Mouse (Mus musculus) limb, embryonic 10.5 days (tissue): Measurements from ENCODE around the gene Rnf39. TPM values are rescaled to one million over a fixed set of nuclear protein-coding genes. Genes with fewer than 3 reads are reported as not detected.

Experiments used
- DNase-seq: peaks from one replicate; pipeline ENCODE4 v3.0.0-alpha.2; 2017; ENCODE audit warnings: low spot score
- H3K27ac ChIP-seq: fragments of 300-500 bp; sonication (generic); 2 replicates; pipeline ENCODE4 v1.5.1; 2016; ENCODE audit warnings: mild to moderate bottlenecking
- H3K27me3 ChIP-seq: fragments of 300-500 bp; sonication (generic); 2 replicates; pipeline ENCODE4 v1.6.1; 2016; ENCODE audit warnings: low read depth, mild to moderate bottlenecking; ENCODE audit not compliant: poor library complexity, severe bottlenecking
- H3K36me3 ChIP-seq: fragments of 300-500 bp; sonication (generic); 2 replicates; pipeline ENCODE4 v1.6.1; 2016; ENCODE audit warnings: mild to moderate bottlenecking, moderate library complexity
- H3K4me1 ChIP-seq: fragments of 300-500 bp; sonication (generic); 2 replicates; pipeline ENCODE4 v1.6.1; 2016
- H3K4me3 ChIP-seq: fragments of 300-500 bp; sonication (generic); 2 replicates; pipeline ENCODE4 v1.5.1; 2016; ENCODE audit warnings: mild to moderate bottlenecking, moderate library complexity
- H3K9me3 ChIP-seq: fragments of 300-500 bp; sonication (generic); replicated peaks from 2 replicates; pipeline ENCODE4 v1.6.1; 2016; ENCODE audit warnings: mild to moderate bottlenecking
- WGBS: fragments of 180-500 bp; shearing (Covaris S2); methylation state at CpG from one replicate; pipeline ENCODE4 v1.1.7; 2016; 5-methylcytosine and 5-hydroxymethylcytosine counted together
- polyA plus RNA-seq: library from polyadenylated mRNA; unstranded; fragments of >200 nt; fragmentation: Nextera tagmentation; extraction: Ambion mirVana; gene quantifications from 2 replicates; pipeline ENCODE4 v1.2.1, GENCODE M21; 2016

Gene Rnf39
- polyA plus RNA-seq, 1 experiment from 2014 or later: 0.45 TPM

- Histone ChIP-seq H3K27ac (no peak overlapping the region), H3K9me3 (no peaks in the 10 kb centered on the region), H3K4me1 (no peaks in the 10 kb centered on the region), H3K36me3 (no peaks in the 10 kb centered on the region), H3K4me3 (no peak overlapping the region), H3K27me3 (no peaks in the 10 kb centered on the region)
- 16% methylated on average over 9 of the region's 9 CpGs for WGBS
- peak; percentile 74 for DNase-seq
Measured at GRCm38 (mm10) chr17:36915076-36915475, 27.6 kb upstream of the Rnf39 start.

GRCm38 (mm10) chr17:36920239-36920638, 22.5 kb upstream of the Rnf39 start:
- Histone ChIP-seq H3K4me1 (no peaks in the 10 kb centered on the region), H3K27me3 (no peaks in the 10 kb centered on the region), H3K27ac (no peak overlapping the region), H3K4me3 (no peak overlapping the region), H3K9me3 (no peaks in the 10 kb centered on the region), H3K36me3 (no peaks in the 10 kb centered on the region)
- 47% methylated on average over 15 of the region's 15 CpGs for WGBS
- no peak for DNase-seq

- H3K9me3 ChIP-seq: no peaks in the 10 kb centered on the region
- no peak for DNase-seq
- H3K36me3 ChIP-seq: no peaks in the 10 kb centered on the region
- H3K4me1 ChIP-seq: no peaks in the 10 kb centered on the region
- H3K4me3 ChIP-seq: no peak overlapping the region
- H3K27ac ChIP-seq: no peak overlapping the region
- 90% methylated on average over 4 of the region's 4 CpGs for WGBS
- no peaks in the 10 kb centered on the region for H3K27me3 ChIP-seq
Measured at GRCm38 (mm10) chr17:36922715-36923114, 20.0 kb upstream of the Rnf39 start.

- H3K4me3 ChIP-seq: no peak overlapping the region
- no peak for DNase-seq
- 72% methylated on average over 4 of the region's 4 CpGs for WGBS
- no peaks in the 10 kb centered on the region for H3K36me3 ChIP-seq
- no peaks in the 10 kb centered on the region for H3K4me1 ChIP-seq
- no peak overlapping the region for H3K27ac ChIP-seq
- H3K27me3 ChIP-seq: no peaks in the 10 kb centered on the region
- H3K9me3 ChIP-seq: no peaks in the 10 kb centered on the region
Measured at GRCm38 (mm10) chr17:36923491-36923890, 19.2 kb upstream of the Rnf39 start.

GRCm38 (mm10) chr17:36927496-36928120, 15.1 kb upstream of the Rnf39 start:
- Histone ChIP-seq H3K4me3 (no peak overlapping the region), H3K9me3 (no peaks in the 10 kb centered on the region), H3K36me3 (no peaks in the 10 kb centered on the region), H3K27me3 (no peaks in the 10 kb centered on the region), H3K27ac (no peak overlapping the region), H3K4me1 (no peaks in the 10 kb centered on the region)
- no peak for DNase-seq
- WGBS: 54% methylated on average over 10 of the region's 10 CpGs

- no peaks in the 10 kb centered on the region for H3K9me3 ChIP-seq
- DNase-seq: no peak
- H3K27ac ChIP-seq: no peak overlapping the region
- no peaks in the 10 kb centered on the region for H3K27me3 ChIP-seq
- WGBS: 78% methylated on average over 12 of the region's 12 CpGs
- no peaks in the 10 kb centered on the region for H3K36me3 ChIP-seq
- H3K4me3 ChIP-seq: no peak overlapping the region
- no peaks in the 10 kb centered on the region for H3K4me1 ChIP-seq
Measured at GRCm38 (mm10) chr17:36929236-36929932, 13.3 kb upstream of the Rnf39 start.

GRCm38 (mm10) chr17:36930233-36930632, 12.5 kb upstream of the Rnf39 start:
- no peaks in the 10 kb centered on the region for H3K9me3 ChIP-seq
- 77% methylated on average over 6 of the region's 6 CpGs for WGBS
- H3K27me3 ChIP-seq: no peaks in the 10 kb centered on the region
- no peaks in the 10 kb centered on the region for H3K36me3 ChIP-seq
- H3K4me1 ChIP-seq: no peaks in the 10 kb centered on the region
- no peak overlapping the region for H3K27ac ChIP-seq
- DNase-seq: no peak
- no peak overlapping the region for H3K4me3 ChIP-seq

- 82% methylated on average over 4 of the region's 4 CpGs for WGBS
- Histone ChIP-seq H3K4me1 (no peaks in the 10 kb centered on the region), H3K4me3 (no peak overlapping the region), H3K27me3 (no peaks in the 10 kb centered on the region), H3K27ac (no peak overlapping the region), H3K36me3 (no peaks in the 10 kb centered on the region), H3K9me3 (no peaks in the 10 kb centered on the region)
- no peak for DNase-seq
Measured at GRCm38 (mm10) chr17:36931130-36931529, 11.6 kb upstream of the Rnf39 start.

- WGBS: 59% methylated on average over 2 of the region's 2 CpGs
- Histone ChIP-seq H3K36me3 (no peaks in the 10 kb centered on the region), H3K9me3 (no peaks in the 10 kb centered on the region), H3K4me1 (no peaks in the 10 kb centered on the region), H3K27ac (no peak overlapping the region), H3K4me3 (no peak overlapping the region), H3K27me3 (no peaks in the 10 kb centered on the region)
- DNase-seq: no peak
Measured at GRCm38 (mm10) chr17:36931806-36932205, 10.9 kb upstream of the Rnf39 start.

GRCm38 (mm10) chr17:36938056-36938455, 4.7 kb upstream of the Rnf39 start:
- H3K27ac ChIP-seq: no peak overlapping the region
- peaks cover 35% of the 10 kb centered on the region for H3K27me3 ChIP-seq
- no peaks in the 10 kb centered on the region for H3K9me3 ChIP-seq
- H3K4me1 ChIP-seq: peaks cover 8% of the 10 kb centered on the region
- 87% methylated on average over 2 of the region's 2 CpGs for WGBS
- H3K36me3 ChIP-seq: no peaks in the 10 kb centered on the region
- DNase-seq: no peak
- H3K4me3 ChIP-seq: no peak overlapping the region

- Histone ChIP-seq H3K27me3 (peaks cover 76% of the 10 kb centered on the region), H3K4me1 (peaks cover 33% of the 10 kb centered on the region), H3K4me3 (peak overlapping the region; percentile 54), H3K27ac (no peak overlapping the region), H3K9me3 (no peaks in the 10 kb centered on the region), H3K36me3 (no peaks in the 10 kb centered on the region)
- no peak for DNase-seq
- WGBS: 56% methylated on average over 10 of the region's 10 CpGs
Measured at GRCm38 (mm10) chr17:36942391-36942790, 327 bp upstream of the Rnf39 start.

GRCm38 (mm10) chr17:36943691-36944090, 973 bp downstream of the Rnf39 start:
- H3K27me3 ChIP-seq: peaks cover 84% of the 10 kb centered on the region
- no peaks in the 10 kb centered on the region for H3K9me3 ChIP-seq
- 18% methylated on average over 5 of the region's 5 CpGs for WGBS
- DNase-seq: no peak
- no peak overlapping the region for H3K27ac ChIP-seq
- H3K4me1 ChIP-seq: peaks cover 37% of the 10 kb centered on the region
- H3K4me3 ChIP-seq: peak overlapping the region; percentile 54
- peaks cover 6% of the 10 kb centered on the region for H3K36me3 ChIP-seq

- H3K27me3 ChIP-seq: peaks cover 80% of the 10 kb centered on the region
- peaks cover 37% of the 10 kb centered on the region for H3K4me1 ChIP-seq
- H3K4me3 ChIP-seq: 0 out of 2 replicates have a peak overlapping the region, but pooled peaks have one; percentile 54
- no peaks in the 10 kb centered on the region for H3K9me3 ChIP-seq
- peaks cover 11% of the 10 kb centered on the region for H3K36me3 ChIP-seq
- DNase-seq: peak; percentile 51
- 5% methylated on average over 9 of the region's 9 CpGs for WGBS
- H3K27ac ChIP-seq: no peak overlapping the region
Measured at GRCm38 (mm10) chr17:36944121-36944775, 1.5 kb downstream of the Rnf39 start.
